Mouse (Mus musculus): Measurements from ENCODE around the gene Lag3. TPM values are rescaled to one million over a fixed set of nuclear protein-coding genes. Genes with fewer than 3 reads are reported as not detected.

Gene Lag3
- total and polyA plus RNA-seq, 3 experiments: 0.52 to 2.0 (median 1.2) TPM

Other genes with a start within 250 kb of the Lag3 start
Only the 20 nearest of the 28 such genes appear.
- not detected in 2 replicates for gene Gm45234, start 155.7 kb downstream of the Lag3 start, total RNA-seq (2012; rRNA removed)
- gene Gm45234, start 155.7 kb downstream of the Lag3 start, total RNA-seq (2014; rRNA removed): not detected in 2 replicates
- gene Gm45234, start 155.7 kb downstream of the Lag3 start, polyA plus RNA-seq (2012; ENCODE audit: insufficient read length, low read depth): not detected in 2 replicates
- 3.8 and 4.6 TPM in 2 replicates for gene Atn1, start 155.2 kb downstream of the Lag3 start, total RNA-seq (2012; rRNA removed)
- 0.50 and 1.7 TPM in 2 replicates for gene Atn1, start 155.2 kb downstream of the Lag3 start, total RNA-seq (2014; rRNA removed)
- gene Atn1, start 155.2 kb downstream of the Lag3 start, polyA plus RNA-seq (2012; ENCODE audit: insufficient read length, low read depth): 27.0 and 35.1 TPM in 2 replicates
- gene Eno2, start 142.0 kb downstream of the Lag3 start, total RNA-seq (2012; rRNA removed): 15.9 and 24.6 TPM in 2 replicates
- gene Eno2, start 142.0 kb downstream of the Lag3 start, total RNA-seq (2014; rRNA removed): 20.8 and 26.7 TPM in 2 replicates
- 23.1 and 23.6 TPM in 2 replicates for gene Eno2, start 142.0 kb downstream of the Lag3 start, polyA plus RNA-seq (2012; ENCODE audit: insufficient read length, low read depth)
- gene Lrrc23, start 132.0 kb downstream of the Lag3 start, total RNA-seq (2012; rRNA removed): not detected in 2 replicates
- gene Lrrc23, start 132.0 kb downstream of the Lag3 start, total RNA-seq (2014; rRNA removed): not detected in 2 replicates
- gene Lrrc23, start 132.0 kb downstream of the Lag3 start, polyA plus RNA-seq (2012; ENCODE audit: insufficient read length, low read depth): 0.20 TPM in 1 of 2 replicates, not detected in the other
- gene Spsb2, start 103.0 kb downstream of the Lag3 start, total RNA-seq (2012; rRNA removed): 2.1 and 2.4 TPM in 2 replicates
- gene Spsb2, start 103.0 kb downstream of the Lag3 start, total RNA-seq (2014; rRNA removed): not detected in 2 replicates
- gene Spsb2, start 103.0 kb downstream of the Lag3 start, polyA plus RNA-seq (2012; ENCODE audit: insufficient read length, low read depth): 3.3 and 3.4 TPM in 2 replicates
- gene Tpi1, start 97.4 kb downstream of the Lag3 start, total RNA-seq (2012; rRNA removed): 733 and 1,303 TPM in 2 replicates
- gene Tpi1, start 97.4 kb downstream of the Lag3 start, total RNA-seq (2014; rRNA removed): 1,570 and 1,645 TPM in 2 replicates
- 758 and 807 TPM in 2 replicates for gene Tpi1, start 97.4 kb downstream of the Lag3 start, polyA plus RNA-seq (2012; ENCODE audit: insufficient read length, low read depth)
- gene Usp5, start 82.2 kb downstream of the Lag3 start, total RNA-seq (2012; rRNA removed): 107 and 126 TPM in 2 replicates
- 75.7 and 79.8 TPM in 2 replicates for gene Usp5, start 82.2 kb downstream of the Lag3 start, total RNA-seq (2014; rRNA removed)
- 96.5 and 103 TPM in 2 replicates for gene Usp5, start 82.2 kb downstream of the Lag3 start, polyA plus RNA-seq (2012; ENCODE audit: insufficient read length, low read depth)
- 116 and 117 TPM in 2 replicates for gene Cdca3, start 82.2 kb downstream of the Lag3 start, total RNA-seq (2012; rRNA removed)
- gene Cdca3, start 82.2 kb downstream of the Lag3 start, total RNA-seq (2014; rRNA removed): 188 and 229 TPM in 2 replicates
- 171 and 224 TPM in 2 replicates for gene Cdca3, start 82.2 kb downstream of the Lag3 start, polyA plus RNA-seq (2012; ENCODE audit: insufficient read length, low read depth)
- 0.64 and 0.84 TPM in 2 replicates for gene Gnb3, start 71.4 kb downstream of the Lag3 start, total RNA-seq (2012; rRNA removed)
- gene Gnb3, start 71.4 kb downstream of the Lag3 start, total RNA-seq (2014; rRNA removed): 1.6 and 2.2 TPM in 2 replicates
- gene Gnb3, start 71.4 kb downstream of the Lag3 start, polyA plus RNA-seq (2012; ENCODE audit: insufficient read length, low read depth): 4.1 and 4.7 TPM in 2 replicates
- gene P3h3, start 54.0 kb downstream of the Lag3 start, total RNA-seq (2012; rRNA removed): 0.13 and 0.34 TPM in 2 replicates
- 0.19 TPM in 1 of 2 replicates, not detected in the other for gene P3h3, start 54.0 kb downstream of the Lag3 start, total RNA-seq (2014; rRNA removed)
- gene P3h3, start 54.0 kb downstream of the Lag3 start, polyA plus RNA-seq (2012; ENCODE audit: insufficient read length, low read depth): 0.31 and 0.44 TPM in 2 replicates
- gene Gpr162, start 47.7 kb downstream of the Lag3 start, total RNA-seq (2012; rRNA removed): 1.6 and 2.0 TPM in 2 replicates
- gene Gpr162, start 47.7 kb downstream of the Lag3 start, total RNA-seq (2014; rRNA removed): 0.48 and 0.97 TPM in 2 replicates
- 1.7 and 1.9 TPM in 2 replicates for gene Gpr162, start 47.7 kb downstream of the Lag3 start, polyA plus RNA-seq (2012; ENCODE audit: insufficient read length, low read depth)
- 0.29 and 0.34 TPM in 2 replicates for gene Cd4, start 23.5 kb downstream of the Lag3 start, total RNA-seq (2012; rRNA removed)
- gene Cd4, start 23.5 kb downstream of the Lag3 start, total RNA-seq (2014; rRNA removed): 0.26 and 0.27 TPM in 2 replicates
- gene Cd4, start 23.5 kb downstream of the Lag3 start, polyA plus RNA-seq (2012; ENCODE audit: insufficient read length, low read depth): 1.1 and 1.6 TPM in 2 replicates
- 11.0 and 12.8 TPM in 2 replicates for gene Ptms, start 8.4 kb upstream of the Lag3 start, total RNA-seq (2012; rRNA removed)
- 7.0 and 8.1 TPM in 2 replicates for gene Ptms, start 8.4 kb upstream of the Lag3 start, total RNA-seq (2014; rRNA removed)
- 96.6 and 99.6 TPM in 2 replicates for gene Ptms, start 8.4 kb upstream of the Lag3 start, polyA plus RNA-seq (2012; ENCODE audit: insufficient read length, low read depth)
- 116 and 129 TPM in 2 replicates for gene Mlf2, start 19.7 kb upstream of the Lag3 start, total RNA-seq (2012; rRNA removed)
- gene Mlf2, start 19.7 kb upstream of the Lag3 start, total RNA-seq (2014; rRNA removed): 109 and 124 TPM in 2 replicates
- 203 and 210 TPM in 2 replicates for gene Mlf2, start 19.7 kb upstream of the Lag3 start, polyA plus RNA-seq (2012; ENCODE audit: insufficient read length, low read depth)
- gene Cops7a, start 53.8 kb upstream of the Lag3 start, total RNA-seq (2012; rRNA removed): 85.6 and 104 TPM in 2 replicates
- 62.8 and 73.2 TPM in 2 replicates for gene Cops7a, start 53.8 kb upstream of the Lag3 start, total RNA-seq (2014; rRNA removed)
- 98.6 and 114 TPM in 2 replicates for gene Cops7a, start 53.8 kb upstream of the Lag3 start, polyA plus RNA-seq (2012; ENCODE audit: insufficient read length, low read depth)
- gene Pianp, start 85.0 kb upstream of the Lag3 start, total RNA-seq (2012; rRNA removed): 0.08 TPM in 1 of 2 replicates, not detected in the other
- not detected in 2 replicates for gene Pianp, start 85.0 kb upstream of the Lag3 start, total RNA-seq (2014; rRNA removed)
- not detected in 2 replicates for gene Pianp, start 85.0 kb upstream of the Lag3 start, polyA plus RNA-seq (2012; ENCODE audit: insufficient read length, low read depth)
- gene Zfp384, start 97.4 kb upstream of the Lag3 start, total RNA-seq (2012; rRNA removed): 14.0 and 14.5 TPM in 2 replicates
- 14.9 and 17.0 TPM in 2 replicates for gene Zfp384, start 97.4 kb upstream of the Lag3 start, total RNA-seq (2014; rRNA removed)
- gene Zfp384, start 97.4 kb upstream of the Lag3 start, polyA plus RNA-seq (2012; ENCODE audit: insufficient read length, low read depth): 32.0 and 34.4 TPM in 2 replicates
- 23.8 and 27.3 TPM in 2 replicates for gene Ing4, start 128.1 kb upstream of the Lag3 start, total RNA-seq (2012; rRNA removed)
- gene Ing4, start 128.1 kb upstream of the Lag3 start, total RNA-seq (2014; rRNA removed): 31.3 and 32.2 TPM in 2 replicates
- gene Ing4, start 128.1 kb upstream of the Lag3 start, polyA plus RNA-seq (2012; ENCODE audit: insufficient read length, low read depth): 21.3 and 25.1 TPM in 2 replicates
- 3.1 and 3.3 TPM in 2 replicates for gene Acrbp, start 138.0 kb upstream of the Lag3 start, total RNA-seq (2012; rRNA removed)
- 1.1 and 1.7 TPM in 2 replicates for gene Acrbp, start 138.0 kb upstream of the Lag3 start, total RNA-seq (2014; rRNA removed)
- 4.0 and 4.9 TPM in 2 replicates for gene Acrbp, start 138.0 kb upstream of the Lag3 start, polyA plus RNA-seq (2012; ENCODE audit: insufficient read length, low read depth)
- gene Lpar5, start 156.2 kb upstream of the Lag3 start, total RNA-seq (2012; rRNA removed): 4.4 and 4.5 TPM in 2 replicates
- 3.3 and 4.8 TPM in 2 replicates for gene Lpar5, start 156.2 kb upstream of the Lag3 start, total RNA-seq (2014; rRNA removed)
- 14.4 and 25.9 TPM in 2 replicates for gene Lpar5, start 156.2 kb upstream of the Lag3 start, polyA plus RNA-seq (2012; ENCODE audit: insufficient read length, low read depth)